Mouse (Mus musculus): ENCODE measurements around the gene Glb1l. TPM values are rescaled to one million over a fixed set of nuclear protein-coding genes. Genes with fewer than 3 reads are reported as not detected.

The Glb1l gene
- total RNA-seq (2021): 10 to 100 TPM; 16.3 to 18.3 TPM
- long read RNA-seq, experiment 1, partial matches to known transcripts: 2 of 9 reads
- long read RNA-seq, experiment 1, other reads (novel, unspliced or antisense): 6 of 9 reads
- long read RNA-seq, experiment 2, partial matches to known transcripts: 0 of 5 reads
- long read RNA-seq, experiment 2, other reads (novel, unspliced or antisense): 4 of 5 reads

- intact Hi-C loops (cut with DNase I): no loop called here
- peak; percentile 96 to 97 for DNase-seq (ENCODE audit: low spot score in 2 of 2)
Observed at GRCm38 (mm10) chr1:75210136-75211087, at the start of gene Glb1l, which contains the start of gene Stk16. TSS of gene Glb1l (minus strand) at chr1:75210813. TSS of gene Stk16 (plus strand) at chr1:75210838.

GRCm38 (mm10) chr1:75255516-75256046, 45.0 kb upstream of the Glb1l start:
- no peak for DNase-seq (ENCODE audit: low spot score in 2 of 2)
- intact Hi-C loops (cut with DNase I): loop anchor here (5.0 kb wide), 1 partner anchor 37 kb away; no protein-coding TSS in a partner anchor

GRCm38 (mm10) chr1:75254625-75255013, 44.0 kb upstream of the Glb1l start:
- DNase-seq (ENCODE audit: low spot score in 2 of 2): no peak
- intact Hi-C loops (cut with DNase I): loop anchor here (5.0 kb wide), 2 partner anchors 37 to 38 kb away; partner anchors contain the start of gene Tuba4a

- intact Hi-C loops (cut with DNase I): loop anchor here (5.0 kb wide), 1 partner anchor 37 kb away; the partner anchor contains the start of gene Tuba4a
- peak; percentile 91 to 93 for DNase-seq (ENCODE audit: low spot score in 2 of 2)
Observed at GRCm38 (mm10) chr1:75253849-75254624, 43.4 kb upstream of the Glb1l start.

GRCm38 (mm10) chr1:75253029-75253428, 42.4 kb upstream of the Glb1l start:
- peak in 1 of 2 experiments; percentile 17 for DNase-seq (ENCODE audit: low spot score in 2 of 2)
- intact Hi-C loops (cut with DNase I): loop anchor here (5.0 kb wide), 1 partner anchor 36 kb away; the partner anchor contains the start of gene Tuba4a

GRCm38 (mm10) chr1:75252308-75252707, 41.7 kb upstream of the Glb1l start:
- no peak for DNase-seq (ENCODE audit: low spot score in 2 of 2)
- intact Hi-C loops (cut with DNase I): loop anchor here (5.0 kb wide), 1 partner anchor 35 kb away; the partner anchor contains the start of gene Tuba4a

- peak in 1 of 2 experiments; percentile 75 for DNase-seq (ENCODE audit: low spot score in 2 of 2)
Observed at GRCm38 (mm10) chr1:75251112-75251970, 40.7 kb upstream of the Glb1l start.

GRCm38 (mm10) chr1:75250498-75250897, 39.9 kb upstream of the Glb1l start:
- no peak for DNase-seq (ENCODE audit: low spot score in 2 of 2)
- intact Hi-C loops (cut with DNase I): loop anchor here (5.0 kb wide), 1 partner anchor 33 kb away; the partner anchor contains the start of gene Tuba4a

More at GRCm38 (mm10) chr1:75251112-75251970, 40.7 kb upstream of the Glb1l start:
- intact Hi-C loops (cut with DNase I): loop anchor here (5.0 kb wide), 1 partner anchor 34 kb away; the partner anchor contains the start of gene Tuba4a

- DNase-seq (ENCODE audit: low spot score in 2 of 2): no peak
- intact Hi-C loops (cut with DNase I): no loop called here
Observed at GRCm38 (mm10) chr1:75248041-75248772, 37.6 kb upstream of the Glb1l start.

GRCm38 (mm10) chr1:75247071-75247930, 36.7 kb upstream of the Glb1l start:
- no peak for DNase-seq (ENCODE audit: low spot score in 2 of 2)
- intact Hi-C loops (cut with DNase I): no loop called here

GRCm38 (mm10) chr1:75244836-75245235, 34.2 kb upstream of the Glb1l start:
- intact Hi-C loops (cut with DNase I): no loop called here

GRCm38 (mm10) chr1:75244175-75244826, 33.7 kb upstream of the Glb1l start:
- DNase-seq (ENCODE audit: low spot score in 2 of 2): no peak

More at GRCm38 (mm10) chr1:75244836-75245235, 34.2 kb upstream of the Glb1l start:
- peak; percentile 72 to 77 for DNase-seq (ENCODE audit: low spot score in 2 of 2)

GRCm38 (mm10) chr1:75243411-75243810, 32.8 kb upstream of the Glb1l start:
- no peak for DNase-seq (ENCODE audit: low spot score in 2 of 2)
- intact Hi-C loops (cut with DNase I): no loop called here

More at GRCm38 (mm10) chr1:75244175-75244826, 33.7 kb upstream of the Glb1l start:
- intact Hi-C loops (cut with DNase I): no loop called here

- intact Hi-C loops (cut with DNase I): no loop called here
- DNase-seq (ENCODE audit: low spot score in 2 of 2): no peak
Observed at GRCm38 (mm10) chr1:75239591-75239990, 29.0 kb upstream of the Glb1l start.

GRCm38 (mm10) chr1:75236117-75237050, 25.8 kb upstream of the Glb1l start, which contains the start of gene Dnajb2:
TSS of gene Dnajb2 (plus strand) at chr1:75236406.
- DNase-seq (ENCODE audit: low spot score in 2 of 2): peak; percentile 77 to 82
- intact Hi-C loops (cut with DNase I): no loop called here

Measured in left cerebral cortex, postnatal 14 days (tissue).